Mouse (Mus musculus): ENCODE data around the gene Gm12248.

- TF ChIP-seq CTCF (IDR thresholded peaks at IDR 0.05; ENCODE audit: low read depth, low read length): no peak
- no peak for TF ChIP-seq POLR2A (IDR thresholded peaks at IDR 0.05; ENCODE audit: extremely low read depth, insufficient read depth, low read length)
Observed at GRCm38 (mm10) chr11:58015339-58015738, 77.6 kb downstream of the Gm12248 start.
